Mouse (Mus musculus) midbrain, postnatal 0 days (tissue): ENCODE results near the gene Ptpn14. TPM values are rescaled to one million over a fixed set of nuclear protein-coding genes. Genes with fewer than 3 reads are reported as not detected.

Experiments used
- ATAC-seq: fragments of 200-750 bp; cut with Nextera tagmentation; 2 replicates; pipeline ENCODE4 v1.8.0; 2017; ENCODE audit warnings: moderate number of reproducible peaks, mild to moderate bottlenecking, moderate TSS enrichment, moderate library complexity; ENCODE audit not compliant: low FRiP score
- DNase-seq: peaks from one replicate; pipeline ENCODE4 v3.0.0-alpha.2; 2015; ENCODE audit warnings: low spot score
- H3K27ac ChIP-seq: fragments of 300-500 bp; sonication (generic); 2 replicates; pipeline ENCODE4 v1.5.1; 2014; ENCODE audit warnings: low read depth, mild to moderate bottlenecking, low read length, mixed read lengths
- H3K27me3 ChIP-seq: fragments of 300-500 bp; sonication (generic); 2 replicates; pipeline ENCODE4 v1.6.1; 2014; ENCODE audit warnings: low read length, control low read depth, mixed read lengths; ENCODE audit not compliant: insufficient read depth
- H3K36me3 ChIP-seq: fragments of 300-500 bp; sonication (generic); 2 replicates; pipeline ENCODE4 v1.6.1; 2014; ENCODE audit warnings: low read length, control low read depth, mixed read lengths; ENCODE audit not compliant: insufficient read depth
- H3K4me1 ChIP-seq: fragments of 300-500 bp; sonication (generic); 2 replicates; pipeline ENCODE4 v1.6.1; 2014; ENCODE audit warnings: mild to moderate bottlenecking, control low read depth, antibody characterized with exemption, low read length, mixed read lengths; ENCODE audit not compliant: insufficient read depth
- H3K4me2 ChIP-seq: fragments of 300-500 bp; sonication (generic); 2 replicates; pipeline ENCODE4 v1.6.1; 2014; ENCODE audit warnings: low read depth, mild to moderate bottlenecking, low read length, mixed read lengths; ENCODE audit not compliant: poor library complexity, severe bottlenecking
- H3K4me3 ChIP-seq: fragments of 300-500 bp; sonication (generic); 2 replicates; pipeline ENCODE4 v1.5.1; 2014; ENCODE audit warnings: low read depth, mild to moderate bottlenecking, low read length, moderate library complexity
- H3K9ac ChIP-seq: fragments of 300-500 bp; sonication (generic); replicated peaks from 2 replicates; pipeline ENCODE4 v1.6.1; 2014; ENCODE audit warnings: mild to moderate bottlenecking, low read length, moderate library complexity, mixed read lengths; ENCODE audit not compliant: poor library complexity, severe bottlenecking
- H3K9me3 ChIP-seq: fragments of 300-500 bp; sonication (generic); 2 replicates; pipeline ENCODE4 v1.6.1; 2016; ENCODE audit warnings: low read length, control low read depth
- CTCF ChIP-seq: IDR thresholded peaks from 2 replicates; pipeline ENCODE4 v1.5.1; 2016; ENCODE audit warnings: antibody characterized with exemption, mild to moderate bottlenecking
- WGBS: fragments of 180-500 bp; shearing (Covaris S2); extraction: QIAGEN DNeasy Blood & Tissue Kit; methylation state at CpG from one replicate; pipeline ENCODE4 v1.1.7; 2014; 5-methylcytosine and 5-hydroxymethylcytosine counted together
- polyA plus RNA-seq: library from polyadenylated mRNA; unstranded; fragments of >200 nt; fragmentation: Nextera tagmentation; extraction: Ambion mirVana; gene quantifications from 2 replicates; pipeline ENCODE4 v1.2.1, GENCODE M21; 2015
- total RNA-seq: library from RNA; depleted of rRNA; stranded (reverse); fragments of >200 nt; gene quantifications from 2 replicates; pipeline ENCODE4 v1.2.3, GENCODE M21; 2014

Ptpn14 gene
- total and polyA plus RNA-seq, 2 experiments from 2014 or later, result 1.1 to 6.5 TPM

DNA sequence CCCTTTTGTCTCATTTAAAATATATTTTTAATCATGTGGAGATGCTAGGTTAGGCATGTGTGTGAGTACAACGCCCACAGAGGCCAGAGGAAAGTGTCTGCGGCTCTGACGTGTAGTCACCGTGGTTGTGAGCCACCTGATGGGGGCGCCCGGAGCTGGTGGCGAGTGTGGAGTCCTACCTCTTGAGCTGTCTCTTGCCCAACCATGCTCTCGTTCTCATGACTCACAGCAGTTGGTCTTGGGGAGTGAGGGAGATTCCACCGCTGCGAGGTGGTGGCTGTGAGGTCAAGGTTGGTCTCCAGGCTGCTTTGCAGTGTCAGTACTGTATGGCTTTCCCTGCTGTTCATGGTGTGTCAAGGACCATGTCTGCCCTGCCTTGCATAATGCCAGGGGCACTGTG, 140.0 kb downstream of the Ptpn14 start:
- ATAC-seq, result no peak
- Histone ChIP-seq H3K4me1 (no peaks in the 10 kb centered on the region; the same call in 1 of the 2 replicates), H3K4me3 (no peak overlapping the region), H3K27ac (no peak overlapping the region), H3K27me3 (no peaks in the 10 kb centered on the region), H3K4me2 (no peak overlapping the region), H3K9me3 (no peaks in the 10 kb centered on the region), H3K36me3 (no peaks in the 10 kb centered on the region), H3K9ac (no peak overlapping the region)
- no peak for DNase-seq
- TF ChIP-seq CTCF, result no peak
- 85% methylated on average over 10 of the region's 10 CpGs for WGBS

GRCm38 (mm10) chr1:189869651-189870270, 141.7 kb downstream of the Ptpn14 start:
- Histone ChIP-seq H3K9ac (no peak overlapping the region), H3K4me2 (no peak overlapping the region), H3K4me3 (no peak overlapping the region), H3K36me3 (no peaks in the 10 kb centered on the region), H3K4me1 (no peaks in the 10 kb centered on the region), H3K9me3 (no peaks in the 10 kb centered on the region), H3K27me3 (no peaks in the 10 kb centered on the region), H3K27ac (no peak overlapping the region)
- peak; percentile 34 for TF ChIP-seq CTCF
- 93% methylated on average over 18 of the region's 18 CpGs for WGBS
- DNase-seq, result no peak
- no peak for ATAC-seq

- Histone ChIP-seq H3K4me2 (no peak overlapping the region), H3K27ac (no peak overlapping the region), H3K27me3 (no peaks in the 10 kb centered on the region), H3K9ac (no peak overlapping the region), H3K36me3 (no peaks in the 10 kb centered on the region), H3K4me1 (no peaks in the 10 kb centered on the region), H3K4me3 (no peak overlapping the region), H3K9me3 (no peaks in the 10 kb centered on the region)
- ATAC-seq (no peak), DNase-seq (no peak)
- 83% methylated on average over 8 of the region's 8 CpGs for WGBS
- peak; percentile 38 for TF ChIP-seq CTCF
Observed at GRCm38 (mm10) chr1:189870539-189870938, 142.5 kb downstream of the Ptpn14 start.

- Histone ChIP-seq H3K36me3 (no peaks in the 10 kb centered on the region), H3K4me3 (no peak overlapping the region), H3K9ac (no peak overlapping the region), H3K27ac (no peak overlapping the region), H3K9me3 (no peaks in the 10 kb centered on the region), H3K27me3 (no peaks in the 10 kb centered on the region), H3K4me2 (no peak overlapping the region), H3K4me1 (no peaks in the 10 kb centered on the region)
- ATAC-seq (no peak), DNase-seq (no peak)
- WGBS, result 83% methylated on average over 8 of the region's 8 CpGs
- TF ChIP-seq CTCF, result no peak
Observed at GRCm38 (mm10) chr1:189871625-189872024, 143.6 kb downstream of the Ptpn14 start.

DNA sequence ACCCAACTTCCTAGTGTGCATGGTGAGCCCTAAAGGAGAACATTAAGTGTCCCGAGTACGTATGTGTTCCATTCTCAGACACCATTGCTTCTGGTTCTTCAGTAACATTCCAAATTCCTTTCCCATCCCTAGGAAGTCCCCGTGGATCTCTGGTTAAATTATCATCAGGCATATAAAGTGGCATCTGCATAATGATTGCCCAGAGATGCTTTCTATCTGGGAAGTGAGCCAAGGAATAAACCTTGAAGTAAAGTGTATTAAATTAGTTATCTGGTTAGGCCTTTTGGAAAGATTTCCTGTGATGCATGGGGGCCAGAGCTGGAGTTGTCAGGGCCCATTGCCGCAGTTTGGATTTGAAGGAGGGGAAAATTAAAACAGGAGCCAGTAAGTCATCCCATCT, 144.0 kb downstream of the Ptpn14 start:
- Histone ChIP-seq H3K9me3 (no peaks in the 10 kb centered on the region), H3K4me3 (no peak overlapping the region), H3K4me2 (no peak overlapping the region), H3K4me1 (no peaks in the 10 kb centered on the region), H3K9ac (no peak overlapping the region), H3K27me3 (no peaks in the 10 kb centered on the region), H3K27ac (no peak overlapping the region), H3K36me3 (no peaks in the 10 kb centered on the region)
- WGBS, result 60% methylated on average over 4 of the region's 4 CpGs
- TF ChIP-seq CTCF, result no peak
- ATAC-seq (no peak), DNase-seq (no peak)

- Histone ChIP-seq H3K9me3 (no peaks in the 10 kb centered on the region), H3K9ac (no peak overlapping the region), H3K4me3 (no peak overlapping the region), H3K4me1 (no peaks in the 10 kb centered on the region), H3K27ac (no peak overlapping the region), H3K36me3 (no peaks in the 10 kb centered on the region), H3K27me3 (no peaks in the 10 kb centered on the region), H3K4me2 (no peak overlapping the region)
- no peak for TF ChIP-seq CTCF
- no peak for DNase-seq
- ATAC-seq, result no peak
- WGBS, result 88% methylated on average over 8 of the region's 8 CpGs
Observed at GRCm38 (mm10) chr1:189873591-189873990, 145.5 kb downstream of the Ptpn14 start.
